Mouse (Mus musculus): ENCODE results near the gene Olfr54. TPM values are rescaled to one million over a fixed set of nuclear protein-coding genes. Genes with fewer than 3 reads are reported as not detected.

The Olfr54 gene
- polyA plus RNA-seq, 1 experiment = not detected

GRCm38 (mm10) chr11:51051678-51052077 is 37.6 kb downstream of the Olfr54 start:
- Histone ChIP-seq H3K36me3 (ENCODE audit: control insufficient read depth, insufficient read depth, low read length) (no peaks in the 10 kb centered on the region), H3K27ac (ENCODE audit: insufficient read depth, low read depth, low read length) (no peak overlapping the region), H3K27me3 (ENCODE audit: control insufficient read depth, insufficient read depth, low read length) (no peaks in the 10 kb centered on the region), H3K4me3 (ENCODE audit: low read depth, low read length) (no peak overlapping the region), H3K4me1 (ENCODE audit: control insufficient read depth, insufficient read depth, insufficient read length, low read length) (no peaks in the 10 kb centered on the region)
- TF ChIP-seq POLR2A (IDR thresholded peaks at IDR 0.05; ENCODE audit: low read depth, low read length) (no peak), CTCF (IDR thresholded peaks at IDR 0.05; ENCODE audit: extremely low read depth, insufficient read length, insufficient replicate concordance, low read depth, low read length) (no peak)
- WGBS = 53% methylated on average over 2 of the region's 2 CpGs

GRCm38 (mm10) chr11:51053230-51053629 is 39.2 kb downstream of the Olfr54 start:
- H3K27me3 ChIP-seq (ENCODE audit: control insufficient read depth, insufficient read depth, low read length) = no peaks in the 10 kb centered on the region
- H3K27ac ChIP-seq (ENCODE audit: insufficient read depth, low read depth, low read length) = no peak overlapping the region
- 33% methylated on average over 3 of the region's 3 CpGs for WGBS
- H3K36me3 ChIP-seq (ENCODE audit: control insufficient read depth, insufficient read depth, low read length) = no peaks in the 10 kb centered on the region
- no peak overlapping the region for H3K4me3 ChIP-seq (ENCODE audit: low read depth, low read length)
- TF ChIP-seq CTCF (IDR thresholded peaks at IDR 0.05; ENCODE audit: extremely low read depth, insufficient read length, insufficient replicate concordance, low read depth, low read length) = no peak
- no peak for TF ChIP-seq POLR2A (IDR thresholded peaks at IDR 0.05; ENCODE audit: low read depth, low read length)
- no peaks in the 10 kb centered on the region for H3K4me1 ChIP-seq (ENCODE audit: control insufficient read depth, insufficient read depth, insufficient read length, low read length)

DNA sequence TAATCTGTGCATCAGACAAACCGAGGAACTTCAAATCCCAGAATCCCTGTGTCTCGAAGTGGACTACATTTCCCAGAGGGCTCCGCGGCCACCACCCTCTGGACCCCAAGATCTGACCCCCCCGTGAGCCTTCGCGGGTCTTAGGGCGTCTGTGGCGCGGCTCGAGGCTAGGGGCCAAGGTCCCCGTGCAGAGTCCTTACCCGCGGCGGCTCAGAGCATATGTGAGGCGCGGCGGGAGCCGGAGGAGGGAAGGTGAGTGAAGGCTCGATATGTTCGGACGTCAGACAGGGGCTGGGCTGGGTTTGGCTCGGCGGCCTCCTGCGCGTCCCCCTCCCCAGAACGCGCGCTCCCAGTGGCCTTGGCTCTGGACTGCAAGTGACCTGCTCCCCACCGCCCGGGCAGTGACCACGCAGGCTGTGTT is 45.1 kb downstream of the Olfr54 start, which contains the start of gene Zfp354a:
Gene Zfp354a (plus strand): TSS at position 107 of the 421 bp plus-strand sequence.
- WGBS = under 1% methylated on average over 32 of the region's 32 CpGs
- Histone ChIP-seq H3K4me3 (ENCODE audit: low read depth, low read length) (peak within 1 kb of the TSS; percentile 92), H3K27me3 (ENCODE audit: control insufficient read depth, insufficient read depth, low read length) (no peaks in the 10 kb centered on the region), H3K27ac (ENCODE audit: insufficient read depth, low read depth, low read length) (no peak within 1 kb of the TSS), H3K4me1 (ENCODE audit: control insufficient read depth, insufficient read depth, insufficient read length, low read length) (no peaks in the 10 kb centered on the region), H3K36me3 (ENCODE audit: control insufficient read depth, insufficient read depth, low read length) (no peaks in the 10 kb centered on the region)
- TF ChIP-seq CTCF (IDR thresholded peaks at IDR 0.05; ENCODE audit: extremely low read depth, insufficient read length, insufficient replicate concordance, low read depth, low read length) = no peak
- TF ChIP-seq POLR2A (IDR thresholded peaks at IDR 0.05; ENCODE audit: low read depth, low read length) = no peak

- Histone ChIP-seq H3K4me1 (ENCODE audit: control insufficient read depth, insufficient read depth, insufficient read length, low read length) (no peaks in the 10 kb centered on the region), H3K36me3 (ENCODE audit: control insufficient read depth, insufficient read depth, low read length) (no peaks in the 10 kb centered on the region), H3K27me3 (ENCODE audit: control insufficient read depth, insufficient read depth, low read length) (no peaks in the 10 kb centered on the region), H3K27ac (ENCODE audit: insufficient read depth, low read depth, low read length) (no peak overlapping the region), H3K4me3 (ENCODE audit: low read depth, low read length) (peak overlapping the region; percentile 92)
- 15% methylated on average over 14 of the region's 14 CpGs for WGBS
- TF ChIP-seq POLR2A (IDR thresholded peaks at IDR 0.05; ENCODE audit: low read depth, low read length) (no peak), CTCF (IDR thresholded peaks at IDR 0.05; ENCODE audit: extremely low read depth, insufficient read length, insufficient replicate concordance, low read depth, low read length) (no peak)
Observed at GRCm38 (mm10) chr11:51059640-51060039, 45.6 kb downstream of the Olfr54 start.

- H3K4me3 ChIP-seq (ENCODE audit: low read depth, low read length) = no peak overlapping the region
- H3K27me3 ChIP-seq (ENCODE audit: control insufficient read depth, insufficient read depth, low read length) = no peaks in the 10 kb centered on the region
- WGBS = 78% methylated on average over 6 of the region's 6 CpGs
- TF ChIP-seq POLR2A (IDR thresholded peaks at IDR 0.05; ENCODE audit: low read depth, low read length) (no peak), CTCF (IDR thresholded peaks at IDR 0.05; ENCODE audit: extremely low read depth, insufficient read length, insufficient replicate concordance, low read depth, low read length) (no peak)
- no peaks in the 10 kb centered on the region for H3K4me1 ChIP-seq (ENCODE audit: control insufficient read depth, insufficient read depth, insufficient read length, low read length)
- H3K36me3 ChIP-seq (ENCODE audit: control insufficient read depth, insufficient read depth, low read length) = no peaks in the 10 kb centered on the region
- no peak overlapping the region for H3K27ac ChIP-seq (ENCODE audit: insufficient read depth, low read depth, low read length)
Observed at GRCm38 (mm10) chr11:51060981-51061380, 46.9 kb downstream of the Olfr54 start.

DNA sequence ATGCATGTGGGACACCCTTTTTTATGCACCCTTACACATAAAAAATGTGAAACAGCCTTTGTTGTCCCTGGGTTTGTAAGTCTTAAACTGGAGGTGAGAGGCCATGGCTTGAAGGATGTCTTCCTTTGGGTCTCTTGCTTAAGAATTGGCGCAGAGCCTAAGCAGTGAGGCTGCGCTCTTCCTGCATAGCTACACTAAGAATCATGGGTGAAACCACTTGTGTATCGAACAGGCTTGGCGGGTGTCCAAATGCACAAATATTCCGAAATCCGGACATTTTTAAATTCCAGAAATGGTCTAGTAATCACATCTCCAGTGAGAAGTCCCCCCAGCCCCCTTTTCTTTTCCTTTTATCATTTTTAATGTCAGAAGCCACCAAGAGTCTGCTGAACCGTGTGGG is 49.2 kb downstream of the Olfr54 start:
- WGBS = 74% methylated on average over 7 of the region's 7 CpGs
- Histone ChIP-seq H3K36me3 (ENCODE audit: control insufficient read depth, insufficient read depth, low read length) (peaks cover 1% of the 10 kb centered on the region; the same call in 1 of the 2 replicates), H3K27me3 (ENCODE audit: control insufficient read depth, insufficient read depth, low read length) (no peaks in the 10 kb centered on the region), H3K4me3 (ENCODE audit: low read depth, low read length) (no peak overlapping the region), H3K4me1 (ENCODE audit: control insufficient read depth, insufficient read depth, insufficient read length, low read length) (no peaks in the 10 kb centered on the region), H3K27ac (ENCODE audit: insufficient read depth, low read depth, low read length) (no peak overlapping the region)
- TF ChIP-seq CTCF (IDR thresholded peaks at IDR 0.05; ENCODE audit: extremely low read depth, insufficient read length, insufficient replicate concordance, low read depth, low read length) (no peak), POLR2A (IDR thresholded peaks at IDR 0.05; ENCODE audit: low read depth, low read length) (no peak)

DNA sequence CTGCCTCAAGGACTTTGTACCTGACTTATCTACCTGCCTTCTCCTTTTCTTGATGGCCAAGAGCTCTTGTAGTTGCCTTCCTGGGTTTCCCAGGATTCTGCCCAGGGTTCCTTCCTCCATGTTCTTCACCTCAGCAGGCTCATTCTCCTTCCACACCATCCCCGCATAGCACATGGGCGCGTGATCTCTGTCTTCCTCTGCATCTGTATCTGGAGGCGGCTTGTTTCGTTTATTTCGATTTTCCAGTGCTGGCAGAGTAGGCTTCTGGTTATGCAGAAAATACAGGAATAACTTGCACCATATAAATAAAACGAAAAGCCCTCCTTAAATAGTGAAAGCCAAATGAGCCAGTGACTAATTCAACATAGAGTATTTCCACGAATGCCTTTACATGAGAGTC is 49.8 kb downstream of the Olfr54 start:
- 91% methylated on average over 8 of the region's 8 CpGs for WGBS
- Histone ChIP-seq H3K36me3 (ENCODE audit: control insufficient read depth, insufficient read depth, low read length) (peaks cover 1% of the 10 kb centered on the region; the same call in 1 of the 2 replicates), H3K27me3 (ENCODE audit: control insufficient read depth, insufficient read depth, low read length) (no peaks in the 10 kb centered on the region), H3K27ac (ENCODE audit: insufficient read depth, low read depth, low read length) (no peak overlapping the region), H3K4me1 (ENCODE audit: control insufficient read depth, insufficient read depth, insufficient read length, low read length) (no peaks in the 10 kb centered on the region), H3K4me3 (ENCODE audit: low read depth, low read length) (no peak overlapping the region)
- TF ChIP-seq CTCF (IDR thresholded peaks at IDR 0.05; ENCODE audit: extremely low read depth, insufficient read length, insufficient replicate concordance, low read depth, low read length) = no peak

Other genes with a start within 250 kb of the Olfr54 start
- 0.19 and 0.38 TPM in 2 replicates for gene Zfp354c, start 186.5 kb upstream of the Olfr54 start, polyA plus RNA-seq (2012; rRNA removed)
- gene Zfp879, start 172.7 kb upstream of the Olfr54 start, polyA plus RNA-seq (2012; rRNA removed) = 0.05 TPM in 1 of 2 replicates, not detected in the other
- gene Grm6, start 163.6 kb upstream of the Olfr54 start, polyA plus RNA-seq (2012; rRNA removed) = 0.24 and 0.53 TPM in 2 replicates
- gene Zfp454, start 126.6 kb upstream of the Olfr54 start, polyA plus RNA-seq (2012; rRNA removed) = not detected in 2 replicates
- 0.09 and 0.61 TPM in 2 replicates for gene Zfp2, start 98.1 kb upstream of the Olfr54 start, polyA plus RNA-seq (2012; rRNA removed)
- gene Zfp354b, start 82.6 kb upstream of the Olfr54 start, polyA plus RNA-seq (2012; rRNA removed) = not detected in 2 replicates
- gene 4933414I15Rik, start 70.5 kb upstream of the Olfr54 start, polyA plus RNA-seq (2012; rRNA removed) = not detected in 2 replicates
- gene Prop1, start 60.5 kb upstream of the Olfr54 start, polyA plus RNA-seq (2012; rRNA removed) = 0.08 TPM in 1 of 2 replicates, not detected in the other
- gene Olfr1378, start 47.7 kb upstream of the Olfr54 start, polyA plus RNA-seq (2012; rRNA removed) = not detected in 2 replicates
- not detected in 2 replicates for gene Olfr1377, start 32.3 kb upstream of the Olfr54 start, polyA plus RNA-seq (2012; rRNA removed)
- not detected in 2 replicates for gene Olfr51, start 10.6 kb upstream of the Olfr54 start, polyA plus RNA-seq (2012; rRNA removed)
- gene Olfr1375, start 33.9 kb downstream of the Olfr54 start, polyA plus RNA-seq (2012; rRNA removed) = not detected in 2 replicates
- 0.09 and 0.10 TPM in 2 replicates for gene Zfp354a, start 45.0 kb downstream of the Olfr54 start, polyA plus RNA-seq (2012; rRNA removed)
- gene Gm12569, start 206.2 kb downstream of the Olfr54 start, polyA plus RNA-seq (2012; rRNA removed) = not detected in 2 replicates
- gene Clk4, start 247.5 kb downstream of the Olfr54 start, polyA plus RNA-seq (2012; rRNA removed) = 8.0 and 14.3 TPM in 2 replicates
- gene BC049762, start 248.8 kb downstream of the Olfr54 start, polyA plus RNA-seq (2012; rRNA removed) = 0.18 and 0.23 TPM in 2 replicates

Data from small intestine, adult 2 months (tissue).